Mouse (Mus musculus) retina, postnatal 1 day (tissue): ENCODE measurements around the gene Olfr1104.

Experiments
- DNase-seq: peaks from one replicate; pipeline ENCODE4 v3.0.0-alpha.2; 2012

Olfr1104 gene

DNA sequence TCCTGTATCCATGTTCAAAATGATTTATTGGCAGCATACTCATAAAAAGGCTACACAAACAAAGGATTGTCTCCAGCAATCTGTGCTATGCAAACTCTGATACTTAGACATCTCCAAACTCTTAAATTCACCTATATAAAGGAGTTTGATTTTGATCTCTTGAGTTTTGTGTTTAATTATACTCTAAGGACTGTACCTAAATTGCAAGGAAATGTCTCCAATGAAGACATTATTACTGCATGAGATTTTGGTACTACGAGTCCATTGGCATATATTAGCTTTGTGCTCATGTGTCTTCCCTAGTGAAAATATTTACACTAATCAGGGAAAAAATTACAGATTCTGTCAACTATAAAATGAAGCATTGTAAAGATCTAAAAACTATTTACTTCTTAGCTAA, at the start of gene Olfr1104:
Gene Olfr1104 (minus strand): TSS at position 101 of the 400 bp plus-strand sequence.
- DNase-seq = no peak

- DNase-seq = no peak
Observed at GRCm38 (mm10) chr2:87075717-87076116, 48.8 kb upstream of the Olfr1104 start, which contains the start of gene Olfr1107. Gene Olfr1107 (minus strand): TSS chr2:87075817.

DNA sequence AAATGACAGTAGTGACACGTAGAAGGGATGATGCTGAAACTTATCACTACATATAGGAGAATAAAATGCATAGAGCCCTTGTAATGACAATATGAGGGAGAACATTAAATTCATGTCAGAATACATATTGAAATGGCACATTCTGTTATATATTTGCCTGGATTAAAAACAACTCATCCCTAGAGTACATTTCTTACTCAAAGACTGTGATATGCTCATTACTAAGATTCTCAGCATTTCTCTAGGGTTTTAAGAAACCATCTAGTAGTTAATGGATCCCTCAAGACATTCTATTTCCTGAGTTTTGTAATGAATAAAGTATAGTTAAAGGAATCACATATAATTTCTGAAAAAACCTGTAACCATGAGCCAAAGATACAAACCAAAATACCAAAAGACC, 25.3 kb upstream of the Olfr1104 start, which contains the start of gene Olfr1106:
Gene Olfr1106 (minus strand): TSS at position 101 of the 400 bp plus-strand sequence.
- DNase-seq = no peak

DNA sequence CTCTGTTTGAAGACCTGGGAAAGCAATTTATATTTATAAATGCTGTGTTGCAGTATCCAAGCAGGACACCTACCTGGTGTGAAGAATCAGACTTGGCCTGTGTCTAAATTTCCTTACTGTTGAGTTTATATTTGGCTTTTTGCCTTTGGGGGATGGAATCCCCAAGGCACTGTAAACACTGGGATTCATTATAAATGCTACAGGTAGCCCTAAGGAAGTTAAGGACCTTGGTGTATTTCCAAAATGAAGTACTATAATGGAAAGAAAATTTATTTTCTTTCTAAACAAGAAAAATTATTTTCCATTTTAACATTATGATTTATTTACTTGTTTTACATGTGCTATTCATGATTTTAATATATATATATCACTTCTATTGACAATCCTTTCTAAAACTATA, 9.6 kb upstream of the Olfr1104 start, which contains the start of gene Olfr1105:
Gene Olfr1105 (minus strand): TSS at position 101 of the 400 bp plus-strand sequence.
- DNase-seq = no peak

DNA sequence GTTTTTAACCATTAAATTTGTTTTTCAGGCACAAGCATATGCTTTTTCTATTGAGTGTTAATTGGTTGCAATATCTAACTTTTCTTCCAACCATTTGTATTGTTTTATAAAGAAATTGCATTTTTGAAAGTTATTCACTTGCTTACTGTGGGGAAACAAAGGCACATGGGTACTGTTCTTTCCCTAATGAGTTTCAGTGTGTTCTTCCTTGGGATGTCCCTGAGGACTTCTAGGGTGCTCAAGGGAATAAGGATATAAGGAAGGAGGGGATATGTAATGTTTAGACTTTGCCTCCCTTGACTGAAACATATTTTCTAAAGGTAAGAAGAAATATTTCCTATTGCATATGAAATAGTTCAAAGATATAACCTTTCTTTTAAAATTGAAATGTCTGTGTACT, 28.8 kb downstream of the Olfr1104 start, which contains the start of gene Olfr1102:
Gene Olfr1102 (plus strand): TSS at position 301 of the 400 bp plus-strand sequence.
- no peak for DNase-seq

DNA sequence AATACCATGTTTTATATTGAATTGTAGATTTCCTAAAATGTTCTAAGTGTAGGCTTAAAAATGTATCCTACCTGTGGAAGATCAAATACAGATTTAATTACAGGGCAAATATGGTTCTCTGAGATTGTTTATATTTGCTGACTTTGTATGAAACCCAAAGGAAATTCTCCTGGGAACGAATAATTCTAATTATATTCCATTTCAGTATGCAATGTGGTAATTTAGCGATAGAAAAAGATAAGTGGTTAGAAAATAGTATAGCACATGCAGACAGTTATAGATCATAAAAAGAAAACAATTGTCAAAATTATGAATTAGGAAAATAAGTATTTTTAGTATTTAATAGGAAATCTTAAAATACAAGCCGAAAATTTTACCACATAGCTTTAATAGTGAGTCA, 35.8 kb downstream of the Olfr1104 start, which contains the start of gene Olfr1101:
Gene Olfr1101 (minus strand): TSS at position 101 of the 400 bp plus-strand sequence.
- no peak for DNase-seq

DNA sequence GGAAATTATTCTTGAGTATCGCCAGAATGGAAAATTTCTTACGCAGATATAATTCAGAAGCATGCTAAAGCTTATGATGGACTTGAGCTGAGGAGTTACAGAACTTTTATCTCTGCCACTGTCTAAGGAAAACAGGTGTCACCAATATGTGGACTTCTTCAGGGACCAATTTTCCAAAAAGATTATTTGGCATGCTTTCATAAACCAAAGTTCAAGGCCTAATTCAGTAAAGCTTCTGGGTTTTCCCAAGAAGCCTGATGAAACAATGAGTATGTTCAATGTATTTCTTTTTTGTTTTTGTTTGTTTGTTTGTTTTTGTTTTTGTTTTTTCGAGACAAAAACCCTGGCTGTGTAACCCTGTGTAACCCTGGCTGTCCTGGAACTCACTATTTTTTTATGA, 47.0 kb downstream of the Olfr1104 start, which contains the start of gene Olfr1100:
Gene Olfr1100 (minus strand): TSS at position 101 of the 400 bp plus-strand sequence.
- no peak for DNase-seq
